Mouse (Mus musculus): ENCODE measurements at regions not wholly inside any gene's neighbourhood (a gene's known extent, or its start where the extent isn't known, plus 50 kb on each side); places are given as distances from the start of the nearest gene placed in this dataset.
"Not testable (repeated sequence)": the region's sequence is repeated elsewhere in the genome, so short reads cannot be mapped to it uniquely, and the experiment has no call there.

DNA sequence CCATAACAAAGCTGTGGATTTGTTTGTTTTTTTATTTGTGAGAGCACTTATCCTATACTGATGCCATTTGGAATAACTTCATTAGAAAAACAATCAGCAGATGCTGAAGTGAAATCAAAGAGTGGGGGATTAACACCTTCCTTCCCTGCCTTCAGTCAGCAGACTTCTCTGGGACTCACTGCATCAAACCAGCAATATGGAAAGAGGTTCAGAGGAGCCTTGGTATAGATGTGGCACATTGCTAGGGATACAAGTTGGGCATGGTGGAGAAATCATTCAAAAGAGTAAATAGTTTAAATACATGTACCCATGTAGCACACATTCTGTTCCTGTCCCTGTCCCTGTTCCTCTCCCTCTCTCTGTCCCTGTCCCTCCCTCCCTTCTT lies 364.0 kb upstream of the Rgs18 start:
- DNase-seq (ENCODE audit: low spot score in 2 of 2), result no peak

DNA sequence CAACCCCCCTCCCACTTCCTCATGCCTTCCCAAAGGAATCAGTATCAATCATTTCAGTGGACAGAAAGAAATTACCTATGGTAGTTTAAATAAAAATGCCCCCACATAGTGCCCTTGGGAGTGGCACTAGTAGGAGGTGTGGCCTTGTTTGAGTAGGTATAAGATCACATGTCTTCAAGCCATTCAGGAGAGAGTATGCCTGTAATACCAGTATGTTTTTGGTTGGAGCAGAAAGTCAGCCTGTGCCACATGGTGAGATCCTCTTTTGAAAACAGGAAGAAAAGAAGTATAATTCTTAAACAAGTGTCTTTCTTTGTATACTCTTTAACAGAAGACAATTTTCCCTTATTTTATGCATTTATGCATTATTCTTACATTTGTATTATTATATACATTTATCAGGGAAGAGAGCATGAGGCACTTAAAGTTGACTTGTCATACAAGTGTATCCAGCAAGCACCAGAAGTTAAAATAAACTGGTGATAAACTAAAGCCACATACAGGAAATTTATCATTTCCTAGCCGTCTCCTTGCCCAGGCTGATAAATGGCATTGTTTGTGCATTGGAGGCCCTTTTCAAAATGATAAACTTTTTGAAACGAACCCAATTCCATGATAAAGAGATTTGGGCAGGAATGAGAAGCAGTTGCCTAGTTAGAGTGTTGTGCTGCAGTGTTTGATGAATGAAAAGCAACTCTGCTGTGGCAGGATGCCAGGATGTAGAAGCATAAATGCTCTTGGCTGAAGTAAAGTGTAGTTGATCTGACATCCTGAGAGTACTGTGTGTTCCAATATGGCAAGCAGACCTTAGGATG lies 363.4 kb upstream of the Rgs18 start:
- peak; percentile 6 to 16 for DNase-seq (ENCODE audit: low spot score in 2 of 2)

DNA sequence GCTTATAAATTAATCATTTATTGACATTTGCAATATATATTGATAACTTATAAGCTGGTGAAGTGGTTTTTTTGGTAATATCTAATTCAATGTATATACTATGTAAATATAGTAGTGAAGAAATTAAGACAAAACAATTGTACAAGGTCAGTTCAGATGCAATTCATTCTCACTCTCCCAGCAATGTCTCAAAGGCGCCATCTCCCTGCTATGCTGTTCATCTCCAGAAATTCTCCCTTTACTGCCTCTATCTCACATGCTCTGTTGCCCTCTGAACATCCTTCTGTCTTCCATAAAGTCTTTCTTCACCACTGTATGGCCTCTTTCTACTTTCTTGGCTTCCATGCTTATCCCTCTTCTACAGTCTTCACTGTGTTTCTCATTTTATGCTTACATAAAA lies 355.8 kb upstream of the Rgs18 start:
- no peak for DNase-seq (ENCODE audit: low spot score in 2 of 2)

DNA sequence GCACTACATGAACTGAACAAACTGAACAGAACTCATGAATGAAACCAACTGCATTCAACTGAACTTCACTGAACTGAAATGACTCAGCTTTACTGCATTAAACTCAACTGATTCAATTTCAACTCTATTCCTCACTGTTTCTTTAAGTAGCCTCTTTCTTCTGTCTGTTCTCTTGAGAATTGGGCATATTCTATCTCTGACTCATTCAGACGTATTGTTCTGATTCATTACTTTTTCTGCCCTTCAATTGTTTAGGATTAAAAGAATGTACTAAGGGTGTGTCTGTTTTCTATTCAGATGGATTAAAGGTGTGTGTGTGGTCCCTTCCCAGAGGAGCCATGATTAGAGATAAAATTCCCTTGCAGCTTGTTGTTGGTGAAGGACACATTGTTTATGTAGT lies 337.9 kb upstream of the Rgs18 start:
- no peak for DNase-seq (ENCODE audit: low spot score in 2 of 2)

DNA sequence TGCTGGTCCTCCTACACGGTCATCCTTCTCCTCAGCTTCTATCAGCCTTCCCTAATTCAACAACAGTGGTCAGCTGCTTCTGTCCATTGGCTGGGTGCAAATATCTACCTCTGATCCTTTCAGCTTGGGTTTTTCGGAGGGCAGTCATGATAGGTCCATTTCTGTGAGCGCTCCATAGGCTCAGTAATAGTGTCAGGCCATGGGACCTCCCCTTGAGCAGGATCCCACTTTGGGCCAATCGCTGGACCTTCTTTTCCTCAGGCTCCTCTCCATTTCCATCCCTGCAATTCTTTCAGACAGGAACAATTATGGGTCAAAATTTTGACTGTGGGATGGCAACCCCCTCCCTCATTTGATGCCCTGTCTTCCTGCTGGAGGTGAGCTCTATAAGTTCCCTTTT lies 331.5 kb upstream of the Rgs18 start:
- DNase-seq (ENCODE audit: low spot score in 2 of 2), result not testable (repeated sequence)

DNA sequence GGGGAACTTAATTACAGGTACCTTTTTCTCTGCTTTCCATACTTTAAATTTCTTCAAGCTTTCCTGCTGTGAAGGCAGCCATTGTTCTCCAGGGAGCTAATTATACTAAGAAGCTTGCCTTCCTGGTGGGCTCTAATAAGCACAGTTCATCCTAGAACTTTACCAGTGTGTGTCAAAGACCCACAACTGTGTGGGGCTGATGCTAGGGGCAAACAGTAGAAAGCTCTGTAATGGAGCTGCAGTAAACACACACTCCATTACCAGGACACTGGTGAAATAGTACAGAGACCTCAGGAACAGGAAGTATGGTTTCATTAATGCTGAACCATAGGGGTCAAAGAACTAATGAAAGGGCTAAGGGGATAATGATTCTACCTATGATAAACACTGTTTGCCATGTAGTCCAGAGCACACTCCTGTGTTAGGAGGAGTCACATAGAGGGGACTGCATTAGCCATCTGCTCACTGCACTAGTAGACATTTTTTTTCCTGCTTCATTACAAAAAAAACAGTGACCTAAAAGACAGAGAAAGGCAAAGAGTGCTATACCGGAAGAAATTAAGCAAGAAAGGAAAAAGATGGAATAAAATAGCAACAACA lies 290.1 kb upstream of the Rgs18 start:
- no peak for DNase-seq (ENCODE audit: low spot score in 2 of 2)

DNA sequence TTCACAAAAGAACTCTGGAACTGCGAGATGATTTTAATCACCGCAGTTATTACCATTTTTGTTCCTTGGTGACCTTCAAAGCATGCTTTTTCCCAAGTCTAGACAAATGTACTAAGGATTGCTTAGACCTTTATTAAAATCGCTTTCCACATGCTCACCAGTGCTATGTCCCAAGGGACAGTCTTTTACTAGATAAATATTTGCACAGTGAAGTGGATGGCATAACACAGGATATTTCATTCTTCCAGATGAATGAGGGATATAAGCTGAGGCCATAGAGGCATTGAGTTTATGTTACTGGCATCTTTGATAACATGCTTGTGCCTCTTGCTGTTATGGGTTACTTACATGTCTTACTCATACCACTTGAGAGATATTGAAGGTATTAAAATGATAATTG lies 289.1 kb upstream of the Rgs18 start:
- no peak for DNase-seq (ENCODE audit: low spot score in 2 of 2)

DNA sequence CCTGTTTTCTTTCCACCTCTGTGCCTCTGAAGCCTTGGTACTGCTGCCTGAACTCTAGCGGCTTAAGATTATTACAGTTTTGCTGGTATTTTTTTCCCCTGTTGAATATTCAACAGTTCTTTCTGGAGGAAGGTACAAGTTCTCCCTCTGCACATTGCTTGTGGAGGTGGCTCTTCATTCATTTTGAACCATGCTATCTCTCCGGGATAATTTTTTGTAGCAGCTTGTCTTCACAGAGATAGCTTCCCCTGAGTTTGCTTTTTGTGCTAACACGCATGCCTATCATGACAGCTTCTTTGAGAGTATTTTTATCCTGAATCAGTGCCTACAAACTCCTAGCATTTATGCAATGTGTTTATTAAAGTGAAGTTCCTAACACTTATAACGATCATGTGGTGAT lies 240.4 kb upstream of the Rgs18 start:
- no peak for DNase-seq (ENCODE audit: low spot score in 2 of 2)

DNA sequence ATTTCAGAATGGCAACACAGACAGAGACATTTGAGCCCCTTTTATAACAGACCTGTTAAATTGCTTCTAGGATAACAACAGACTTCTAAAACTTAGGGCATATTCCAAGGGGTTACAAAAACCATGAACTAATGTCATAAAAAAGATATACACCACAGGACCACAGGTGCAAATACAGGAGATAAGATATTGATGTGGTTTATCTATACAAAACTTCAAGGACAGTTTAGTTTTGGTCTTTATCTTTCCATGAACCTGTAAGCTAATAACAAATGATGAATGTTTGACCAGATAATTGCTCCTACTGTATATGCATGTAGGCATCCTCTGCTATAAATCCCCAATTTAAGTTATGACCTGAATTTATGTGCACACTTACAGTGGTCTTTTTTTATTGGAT lies 235.6 kb upstream of the Rgs18 start:
- DNase-seq (ENCODE audit: low spot score in 2 of 2), result no peak

DNA sequence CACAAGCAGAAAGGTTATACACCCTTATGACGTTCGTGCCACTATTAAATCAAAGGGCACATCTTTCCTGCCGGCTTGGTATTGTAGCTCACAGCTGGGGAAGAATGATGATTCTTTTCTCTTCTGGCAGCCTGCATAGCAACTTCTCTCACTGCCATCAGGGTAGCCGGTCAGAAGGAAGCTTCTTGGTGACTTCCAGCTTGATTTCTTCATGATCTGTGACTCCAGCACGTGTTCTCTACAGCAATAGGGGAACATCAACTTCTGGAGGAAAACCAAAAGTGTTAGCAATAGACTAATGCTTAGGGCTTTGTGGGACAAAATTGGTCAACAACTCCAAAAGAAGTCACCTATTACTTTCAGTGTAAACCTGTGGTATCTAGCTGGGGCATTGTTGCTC lies 202.9 kb upstream of the Rgs18 start:
- DNase-seq (ENCODE audit: low spot score in 2 of 2), result no peak

DNA sequence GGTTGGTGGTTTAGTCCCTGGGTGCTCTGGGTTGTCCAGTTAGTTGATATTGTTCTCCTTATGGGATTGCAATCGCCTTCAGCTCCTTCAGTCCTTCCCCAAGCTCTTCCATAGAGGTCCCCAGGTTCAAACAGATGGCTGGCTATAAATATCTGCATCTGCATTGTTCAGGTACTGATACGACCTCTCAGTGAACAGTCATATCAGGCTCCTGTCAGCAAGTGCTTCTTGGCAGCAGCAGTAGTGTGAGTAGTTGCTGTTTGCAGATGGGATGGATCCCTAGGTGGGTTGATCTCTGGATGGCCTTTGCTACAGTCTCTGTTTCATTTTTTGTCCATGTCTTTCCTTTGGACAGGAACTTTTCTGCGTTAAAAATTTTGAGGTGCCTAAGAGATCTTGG lies 190.5 kb upstream of the Rgs18 start:
- DNase-seq (ENCODE audit: low spot score in 2 of 2), result no peak

DNA sequence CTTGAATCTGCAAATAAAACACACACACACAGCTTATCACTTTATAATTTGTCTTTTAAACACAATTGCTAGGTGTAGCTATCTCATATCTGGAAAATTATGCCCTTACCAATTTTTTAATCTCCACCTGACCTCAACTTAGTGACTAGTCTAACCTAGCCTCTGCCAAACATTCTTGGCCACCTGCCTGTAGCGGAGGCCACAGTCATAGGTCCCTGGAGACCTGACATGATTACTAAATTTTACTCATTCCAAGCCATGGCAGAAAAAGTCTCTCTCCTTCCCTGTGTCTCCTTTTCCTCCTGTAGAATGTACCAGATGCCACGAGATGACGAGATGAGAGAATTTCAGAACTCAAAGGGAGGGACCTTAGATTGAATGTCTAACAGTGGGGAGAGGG lies 163.8 kb upstream of the Rgs18 start:
- DNase-seq (ENCODE audit: low spot score in 2 of 2), result no peak

DNA sequence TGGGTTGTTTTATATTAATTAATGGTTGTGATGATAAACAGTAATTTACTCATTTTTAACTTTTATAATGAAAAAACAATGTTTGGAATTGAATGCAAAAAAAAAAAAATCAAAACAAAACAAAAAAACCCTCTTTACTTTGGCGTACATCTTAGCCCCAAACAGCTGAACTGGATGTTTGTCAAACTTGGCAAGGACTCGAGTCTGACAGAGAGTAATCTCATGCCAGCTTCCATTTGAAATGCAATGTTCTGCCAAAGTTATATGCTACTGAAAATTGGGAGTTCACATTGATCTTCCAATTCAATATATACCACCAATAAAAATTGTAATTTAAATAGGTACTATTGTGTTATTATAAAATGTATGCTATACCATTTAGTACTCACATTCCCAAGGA lies 150.9 kb upstream of the Rgs18 start:
- no peak for DNase-seq (ENCODE audit: low spot score in 2 of 2)

DNA sequence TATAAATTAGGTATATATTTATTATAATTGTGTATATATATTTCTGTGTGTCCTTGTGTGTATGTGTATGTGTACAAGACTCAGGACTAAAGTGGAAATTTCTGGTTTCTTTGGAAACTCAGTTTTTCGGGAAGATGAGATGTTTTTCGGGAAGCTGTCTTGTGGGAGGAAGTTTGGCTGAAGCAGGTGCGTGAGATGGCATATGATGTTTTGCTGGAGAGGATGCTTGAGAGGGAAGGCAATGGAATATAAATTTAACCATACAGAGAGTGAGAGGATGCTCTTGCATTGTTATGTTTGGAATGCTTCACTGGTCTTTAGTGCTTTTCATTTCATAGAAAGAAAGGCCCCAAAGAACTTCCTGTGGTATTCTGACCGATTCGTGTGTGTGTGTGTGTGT lies 141.3 kb upstream of the Rgs18 start:
- no peak for DNase-seq (ENCODE audit: low spot score in 2 of 2)

DNA sequence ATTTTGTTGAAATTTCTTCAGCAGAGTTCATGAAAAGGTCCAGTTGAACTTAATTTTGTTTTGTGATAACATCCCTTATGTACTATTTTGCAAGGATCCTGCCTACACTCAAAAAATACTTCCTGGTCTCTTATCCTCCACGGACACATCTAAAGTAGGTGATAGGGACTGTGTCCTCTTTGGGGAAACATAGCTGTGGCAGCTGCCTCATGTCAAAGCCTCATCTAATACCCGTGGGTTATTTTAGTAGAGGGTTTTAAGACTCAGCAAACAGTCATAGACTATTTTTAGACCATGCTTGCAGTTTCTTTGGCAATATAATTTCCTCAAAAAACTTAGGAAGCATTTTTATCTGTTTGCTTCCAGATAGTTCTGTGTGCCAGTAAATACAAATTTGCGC lies 127.8 kb upstream of the Rgs18 start:
- DNase-seq (ENCODE audit: low spot score in 2 of 2), result no peak

DNA sequence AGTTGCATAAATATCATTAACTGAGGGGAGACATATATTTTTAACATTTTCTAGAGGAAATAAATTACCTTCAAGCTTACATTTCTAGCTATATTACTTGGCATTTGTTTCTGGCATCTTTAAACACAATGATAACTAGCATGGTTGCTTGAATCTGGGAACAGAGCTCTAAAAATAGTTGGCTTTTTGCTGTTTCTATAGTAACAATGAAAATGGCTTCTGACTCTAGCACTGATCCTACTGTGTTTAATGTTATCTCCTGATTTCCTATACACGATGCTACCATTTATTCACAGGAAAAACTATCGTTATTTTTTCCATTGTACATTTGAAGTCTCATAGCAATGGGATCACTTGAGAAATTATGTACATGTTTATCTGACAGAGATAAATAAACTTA lies 108.4 kb upstream of the Rgs18 start:
- no peak for DNase-seq (ENCODE audit: low spot score in 2 of 2)

DNA sequence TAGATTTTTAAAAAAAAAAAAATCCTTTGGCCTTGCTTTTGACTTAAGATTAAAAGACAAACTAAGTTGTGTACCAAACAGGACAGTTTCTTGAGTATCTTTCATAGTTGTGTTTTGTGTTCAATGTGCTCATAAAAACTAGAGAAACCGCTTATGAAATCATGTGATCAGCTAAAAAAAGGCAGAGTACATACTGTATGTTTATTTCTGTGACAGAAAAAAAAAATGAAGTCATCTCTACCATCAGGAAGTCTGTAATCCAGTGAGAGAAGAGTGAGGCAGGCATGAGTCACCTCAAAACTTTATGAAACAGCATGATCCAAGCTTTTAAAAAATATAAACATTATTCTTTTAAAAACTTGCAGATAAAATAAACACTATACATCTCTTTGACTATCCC lies 86.9 kb upstream of the Rgs18 start:
- DNase-seq (ENCODE audit: low spot score in 2 of 2), result no peak

Small RNA genes lying in the stretch of these regions (microRNA-seq; reads per million reads assigned to microRNA genes)
- gene Gm25708, result 0 reads per million in 2 experiments

Measured in layer of hippocampus, postnatal 10 days (tissue).